Mouse (Mus musculus): ENCODE measurements around the gene Atf3.

Atf3 gene

GRCm38 (mm10) chr1:191226570-191226969 is 8.7 kb upstream of the Atf3 start:
- DNase-seq (ENCODE audit: low spot score in 2 of 2), result no peak

GRCm38 (mm10) chr1:191225771-191226170 is 7.9 kb upstream of the Atf3 start:
- no peak for DNase-seq (ENCODE audit: low spot score in 2 of 2)

GRCm38 (mm10) chr1:191224981-191225703 is 7.3 kb upstream of the Atf3 start:
- DNase-seq (ENCODE audit: low spot score in 2 of 2), result no peak

- DNase-seq (ENCODE audit: low spot score in 2 of 2), result peak; percentile 82 to 92
Observed at GRCm38 (mm10) chr1:191224302-191224980, 6.6 kb upstream of the Atf3 start.

GRCm38 (mm10) chr1:191223930-191224301 is 6.1 kb upstream of the Atf3 start:
- DNase-seq (ENCODE audit: low spot score in 2 of 2), result no peak

GRCm38 (mm10) chr1:191222031-191222430 is 4.2 kb upstream of the Atf3 start:
- DNase-seq (ENCODE audit: low spot score in 2 of 2), result no peak

GRCm38 (mm10) chr1:191220588-191220987 is 2.7 kb upstream of the Atf3 start:
- DNase-seq (ENCODE audit: low spot score in 2 of 2), result no peak

- no peak for DNase-seq (ENCODE audit: low spot score in 2 of 2)
Observed at GRCm38 (mm10) chr1:191219748-191220147, 1.9 kb upstream of the Atf3 start.

- no peak for DNase-seq (ENCODE audit: low spot score in 2 of 2)
Observed at GRCm38 (mm10) chr1:191218583-191218982, 744 bp upstream of the Atf3 start.

GRCm38 (mm10) chr1:191215776-191216661 is 1.8 kb downstream of the Atf3 start:
- no peak for DNase-seq (ENCODE audit: low spot score in 2 of 2)

- DNase-seq (ENCODE audit: low spot score in 2 of 2), result no peak
Observed at GRCm38 (mm10) chr1:191211096-191211495, 6.7 kb downstream of the Atf3 start.

- no peak for DNase-seq (ENCODE audit: low spot score in 2 of 2)
Observed at GRCm38 (mm10) chr1:191205791-191206190, 12.0 kb downstream of the Atf3 start.

- DNase-seq (ENCODE audit: low spot score in 2 of 2), result no peak
Observed at GRCm38 (mm10) chr1:191204876-191205275, 13.0 kb downstream of the Atf3 start.

GRCm38 (mm10) chr1:191203496-191203895 is 14.3 kb downstream of the Atf3 start:
- no peak for DNase-seq (ENCODE audit: low spot score in 2 of 2)

- no peak for DNase-seq (ENCODE audit: low spot score in 2 of 2)
Observed at GRCm38 (mm10) chr1:191202208-191202952, 15.5 kb downstream of the Atf3 start.

- DNase-seq (ENCODE audit: low spot score in 2 of 2), result no peak
Observed at GRCm38 (mm10) chr1:191200816-191201602, 16.8 kb downstream of the Atf3 start.

- DNase-seq (ENCODE audit: low spot score in 2 of 2), result no peak
Observed at GRCm38 (mm10) chr1:191197916-191198315, 19.9 kb downstream of the Atf3 start.

- no peak for DNase-seq (ENCODE audit: low spot score in 2 of 2)
Observed at GRCm38 (mm10) chr1:191196016-191196415, 21.8 kb downstream of the Atf3 start.

GRCm38 (mm10) chr1:191193657-191194424 is 24.0 kb downstream of the Atf3 start:
- no peak for DNase-seq (ENCODE audit: low spot score in 2 of 2)

GRCm38 (mm10) chr1:191192751-191193150 is 25.1 kb downstream of the Atf3 start:
- DNase-seq (ENCODE audit: low spot score in 2 of 2), result no peak

Data from spleen, postnatal 14 days (tissue).